Mouse (Mus musculus) myocyte (in vitro differentiated cells): ENCODE results near the gene Tnik.

Experiments
- E2F4 ChIP-seq: IDR thresholded peaks from one replicate; pipeline ENCODE4 v1.6.1; 2011; ENCODE audit warnings: mild to moderate bottlenecking, control low read depth, moderate library complexity; ENCODE audit not compliant: insufficient read depth
- POLR2A ChIP-seq: IDR thresholded peaks from one replicate; pipeline ENCODE4 v1.6.1; 2011; ENCODE audit warnings: low read depth, mild to moderate bottlenecking, control low read depth, moderate library complexity; ENCODE audit not compliant: insufficient read length
- REST ChIP-seq: IDR thresholded peaks from one replicate; pipeline ENCODE4 v1.6.1; 2011; ENCODE audit warnings: mild to moderate bottlenecking, control low read depth, moderate library complexity; ENCODE audit not compliant: insufficient read depth, insufficient read length
- TCF3 ChIP-seq: IDR thresholded peaks from one replicate; pipeline ENCODE4 v1.6.1; 2011; ENCODE audit warnings: low read depth, control low read depth; ENCODE audit not compliant: insufficient read length
- USF1 ChIP-seq: IDR thresholded peaks from one replicate; pipeline ENCODE4 v1.6.1; 2011; ENCODE audit warnings: low read depth, mild to moderate bottlenecking, control low read depth, moderate library complexity

DNA sequence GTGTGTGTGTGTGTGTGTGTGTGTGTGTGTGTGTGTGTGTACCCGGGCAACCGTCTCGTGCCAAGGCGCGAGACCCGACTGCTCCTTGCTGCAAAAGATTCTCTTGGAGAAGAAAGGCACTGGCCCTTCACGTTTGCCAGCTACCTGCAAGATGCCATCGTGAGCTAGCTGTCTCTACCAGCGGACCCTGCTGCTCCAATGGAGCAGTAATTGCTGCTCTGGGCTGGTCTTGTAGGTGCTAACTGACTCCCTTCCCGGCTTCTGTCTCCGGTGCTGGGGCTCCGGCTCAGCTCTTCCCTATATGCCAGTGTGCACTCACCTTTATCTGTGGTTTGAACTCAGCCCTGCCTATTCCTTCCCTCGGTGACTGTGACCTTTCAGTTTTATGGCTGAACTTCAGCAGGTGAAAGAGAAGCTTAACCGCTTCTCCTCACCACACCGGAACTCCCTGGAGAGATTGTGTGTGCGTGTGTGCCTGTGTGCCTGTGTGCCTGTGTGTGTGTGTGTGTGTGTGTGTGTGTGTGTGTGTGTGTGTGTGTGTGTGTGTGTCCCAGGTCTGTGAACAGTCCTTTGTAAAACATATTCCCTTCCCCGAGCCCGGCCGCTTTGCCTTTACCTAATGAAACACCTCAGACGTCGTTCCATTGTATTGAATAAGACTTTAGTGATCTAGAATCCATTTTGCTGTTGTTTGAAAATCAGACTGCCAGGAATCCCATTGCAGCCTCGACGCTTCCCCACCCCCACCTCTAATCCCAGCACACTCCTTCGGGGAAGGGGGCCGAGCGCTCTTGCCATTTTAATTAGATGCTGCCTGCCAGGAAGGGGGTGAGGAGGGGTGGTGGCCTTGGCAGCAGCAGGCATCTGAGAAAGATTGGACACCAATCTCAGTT, 1.2 kb downstream of the Tnik start:
- TF ChIP-seq REST (no peak), E2F4 (no peak), POLR2A (no peak), TCF3 (no peak), USF1 (no peak)
